Mouse (Mus musculus): Measurements from ENCODE around the gene Tnfrsf14. TPM values are rescaled to one million over a fixed set of nuclear protein-coding genes. Genes with fewer than 3 reads are reported as not detected.

The Tnfrsf14 gene
- total RNA-seq, 2 experiments from 2014 or later = 1.8 to 3.0 TPM

GRCm38 (mm10) chr4:154948940-154949588, 20.7 kb upstream of the Tnfrsf14 start:
- no peak for DNase-seq

GRCm38 (mm10) chr4:154948066-154948939, 19.9 kb upstream of the Tnfrsf14 start:
- DNase-seq = no peak

- DNase-seq = peak; percentile 64
Measured at GRCm38 (mm10) chr4:154946319-154946718, 18.0 kb upstream of the Tnfrsf14 start.

GRCm38 (mm10) chr4:154944121-154944590, 15.8 kb upstream of the Tnfrsf14 start:
- peak; percentile 75 for DNase-seq

- DNase-seq = no peak
Measured at GRCm38 (mm10) chr4:154943323-154944039, 15.1 kb upstream of the Tnfrsf14 start.

GRCm38 (mm10) chr4:154942632-154943322, 14.4 kb upstream of the Tnfrsf14 start:
- DNase-seq = no peak

- DNase-seq = no peak
Measured at GRCm38 (mm10) chr4:154941831-154942230, 13.5 kb upstream of the Tnfrsf14 start.

- no peak for DNase-seq
Measured at GRCm38 (mm10) chr4:154940156-154940555, 11.8 kb upstream of the Tnfrsf14 start.

- no peak for DNase-seq
Measured at GRCm38 (mm10) chr4:154937746-154938145, 9.4 kb upstream of the Tnfrsf14 start.

GRCm38 (mm10) chr4:154936542-154937255, 8.3 kb upstream of the Tnfrsf14 start:
- no peak for DNase-seq

GRCm38 (mm10) chr4:154935788-154936187, 7.4 kb upstream of the Tnfrsf14 start:
- no peak for DNase-seq

- no peak for DNase-seq
Measured at GRCm38 (mm10) chr4:154934800-154935199, 6.4 kb upstream of the Tnfrsf14 start.

- DNase-seq = no peak
Measured at GRCm38 (mm10) chr4:154933306-154933907, 5.0 kb upstream of the Tnfrsf14 start.

- peak; percentile 52 for DNase-seq
Measured at GRCm38 (mm10) chr4:154929088-154929660, 811 bp upstream of the Tnfrsf14 start.

- peak; percentile 40 for DNase-seq
Measured at GRCm38 (mm10) chr4:154927899-154928337, 445 bp downstream of the Tnfrsf14 start.

GRCm38 (mm10) chr4:154926969-154927898, 1.1 kb downstream of the Tnfrsf14 start:
- no peak for DNase-seq

GRCm38 (mm10) chr4:154925413-154925812, 3.0 kb downstream of the Tnfrsf14 start:
- no peak for DNase-seq

GRCm38 (mm10) chr4:154922931-154923330, 5.4 kb downstream of the Tnfrsf14 start:
- DNase-seq = no peak

- peak; percentile 51 for DNase-seq
Measured at GRCm38 (mm10) chr4:154922291-154922690, 6.1 kb downstream of the Tnfrsf14 start.
